Mouse (Mus musculus): ENCODE data around the gene Gm7324.
"Not testable (repeated sequence)": the region's sequence is repeated elsewhere in the genome, so short reads cannot be mapped to it uniquely, and the experiment has no call there.

Gene Gm7324

DNA sequence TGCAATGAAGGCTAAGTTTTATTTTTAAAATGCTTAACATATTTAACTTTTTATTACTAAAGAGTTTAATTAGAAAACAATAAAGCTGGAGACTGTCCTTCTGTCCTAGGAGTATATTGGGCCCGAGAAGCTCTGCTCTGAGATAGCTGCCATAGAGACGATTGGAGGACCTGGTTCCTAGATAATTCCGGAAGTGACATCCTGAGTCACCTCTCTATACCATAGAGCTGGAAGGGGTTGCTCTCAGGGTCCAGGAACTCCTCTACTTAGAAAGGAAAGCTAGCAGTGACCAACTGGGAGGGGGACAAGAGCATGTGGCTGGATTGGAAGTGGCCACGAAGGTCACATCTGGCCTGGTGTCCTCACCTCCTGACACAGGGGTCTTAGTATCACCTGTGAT is at the start of gene Gm7324:
Gm7324 (plus strand) TSS at position 208 of the 400 bp plus-strand sequence.
- not testable (repeated sequence) for DNase-seq (ENCODE audit: low spot score)

GRCm38 (mm10) chr14:43677099-43677498 is 20.5 kb upstream of the Gm7324 start, which contains the start of gene Gm8165:
Gene Gm8165 (minus strand): TSS chr14:43677199.
- DNase-seq (ENCODE audit: low spot score) = not testable (repeated sequence)

GRCm38 (mm10) chr14:43727385-43727784 is 29.8 kb downstream of the Gm7324 start, which contains the start of gene Gm16506:
Gene Gm16506 (minus strand): TSS chr14:43727485.
- not testable (repeated sequence) for DNase-seq (ENCODE audit: low spot score)

DNA sequence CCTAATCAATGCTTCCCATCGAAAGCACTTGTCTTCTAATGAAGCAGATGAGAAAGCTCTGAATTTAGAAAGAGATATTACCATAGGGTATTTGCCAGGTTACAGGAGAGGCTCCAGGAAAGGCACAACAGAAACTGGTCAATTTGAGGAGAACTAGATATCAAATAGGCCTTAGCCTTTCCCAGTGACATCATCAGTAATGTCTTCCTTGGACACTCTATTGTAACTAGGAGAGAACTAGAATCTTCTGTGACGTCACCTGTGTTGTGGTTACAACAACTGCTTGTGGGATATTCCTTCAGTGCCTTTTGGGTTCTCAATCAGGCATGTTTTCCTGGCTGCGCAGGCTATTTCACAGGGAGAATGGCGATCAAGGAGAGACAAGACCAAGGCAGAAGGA is 49.9 kb downstream of the Gm7324 start, which contains the start of gene Gm6526:
Gm6526 (plus strand) TSS at position 301 of the 400 bp plus-strand sequence.
- DNase-seq (ENCODE audit: low spot score) = not testable (repeated sequence)
